Mouse (Mus musculus) layer of hippocampus, adult 9-11 months (tissue): ENCODE results near the gene Ccdc22.
A peak's percentile ranks its signal among the peaks of the same experiment; 100 is the strongest.

Experiments
- DNase-seq: peaks from one replicate; pipeline ENCODE4 v3.0.0; 2022

The Ccdc22 gene

DNA sequence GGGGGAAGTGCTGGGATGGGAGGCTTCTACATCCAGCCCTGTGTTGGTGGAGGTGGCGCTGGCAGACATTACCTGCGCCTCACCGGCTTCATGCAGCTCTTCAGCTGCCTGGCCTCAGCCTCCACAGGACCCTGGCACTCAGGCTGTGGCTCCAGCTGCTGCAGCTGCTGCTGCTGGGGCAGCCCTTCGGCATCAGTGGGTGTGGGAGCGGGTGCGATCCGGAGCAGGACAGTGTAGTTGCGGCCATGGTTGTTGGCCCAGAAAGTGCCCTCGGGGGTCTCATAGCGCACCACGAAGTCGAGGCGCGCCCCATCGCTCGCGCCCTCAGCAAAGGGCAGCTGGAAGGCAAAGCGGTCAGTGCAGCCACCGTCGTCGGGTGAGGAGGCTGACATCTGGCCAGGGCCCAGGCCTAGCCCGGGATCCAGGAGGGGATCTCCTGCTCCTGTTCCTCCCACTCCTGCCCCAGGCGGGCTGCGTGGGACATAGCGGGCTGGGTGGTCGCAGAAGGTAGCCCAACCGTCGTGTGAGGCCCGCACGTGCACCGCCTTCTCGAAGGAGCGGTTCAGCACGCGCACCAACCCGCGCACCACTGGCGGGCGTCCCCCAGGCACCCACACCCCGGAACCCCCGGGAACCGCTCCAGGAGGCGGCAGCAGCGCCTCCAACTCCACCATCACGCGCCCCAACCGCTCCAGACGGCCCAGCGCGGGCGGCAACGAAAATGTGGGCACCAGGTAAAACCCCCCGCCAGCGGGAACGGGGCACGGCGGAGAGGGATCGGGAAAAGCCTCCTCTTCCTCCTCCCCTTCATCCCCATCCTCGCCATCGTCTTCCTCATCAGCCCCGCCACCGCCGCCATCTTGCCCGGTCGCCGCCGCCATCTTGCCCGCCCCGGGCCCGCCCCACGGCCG is 31.9 kb downstream of the Ccdc22 start, which contains the start of gene Foxp3:
Gene Foxp3 (plus strand): TSS at position 469 of the 911 bp plus-strand sequence.
- DNase-seq = peak; percentile 18

- DNase-seq = no peak
These were observed 32.9 kb downstream of the Ccdc22 start for GRCm38 (mm10) chrX:7572466-7572865.

- no peak for DNase-seq
These were observed 33.7 kb downstream of the Ccdc22 start for GRCm38 (mm10) chrX:7571565-7572136.

DNA sequence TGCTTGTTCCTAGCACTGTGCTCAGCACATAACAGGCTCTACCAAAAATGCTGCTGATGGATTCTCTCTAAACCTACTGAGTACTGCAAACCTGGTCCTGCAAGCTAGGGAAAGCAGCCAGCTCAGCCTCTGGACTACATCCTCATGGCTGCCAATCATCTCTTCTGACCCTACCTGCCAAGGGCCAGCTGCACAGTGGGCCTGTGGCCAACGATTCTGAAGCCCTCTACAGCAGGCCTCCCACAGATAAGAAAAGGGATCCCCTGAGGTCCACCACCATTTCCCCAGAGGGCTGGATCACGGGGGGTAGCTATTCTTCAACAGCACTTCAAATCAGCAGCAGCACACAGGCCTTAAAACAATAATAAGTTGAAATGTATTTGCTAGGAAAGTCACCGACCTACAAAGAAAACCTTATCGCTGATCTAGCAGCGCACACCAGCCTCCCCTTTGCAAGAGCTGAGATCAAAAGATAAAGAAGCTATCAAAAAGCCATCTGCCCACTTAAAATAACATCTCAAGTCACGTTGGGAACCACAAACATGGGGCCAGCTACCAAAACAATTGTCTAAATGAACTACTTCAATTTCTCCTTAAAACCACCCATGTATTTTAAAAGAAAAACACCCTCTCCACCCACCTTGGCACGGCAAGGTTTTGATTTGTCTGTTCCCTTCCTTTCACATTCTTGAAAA is 34.7 kb downstream of the Ccdc22 start:
- no peak for DNase-seq

- DNase-seq = no peak
These were observed 37.8 kb downstream of the Ccdc22 start for GRCm38 (mm10) chrX:7567491-7567890.

- no peak for DNase-seq
These were observed 39.0 kb downstream of the Ccdc22 start for GRCm38 (mm10) chrX:7566352-7566751.

DNA sequence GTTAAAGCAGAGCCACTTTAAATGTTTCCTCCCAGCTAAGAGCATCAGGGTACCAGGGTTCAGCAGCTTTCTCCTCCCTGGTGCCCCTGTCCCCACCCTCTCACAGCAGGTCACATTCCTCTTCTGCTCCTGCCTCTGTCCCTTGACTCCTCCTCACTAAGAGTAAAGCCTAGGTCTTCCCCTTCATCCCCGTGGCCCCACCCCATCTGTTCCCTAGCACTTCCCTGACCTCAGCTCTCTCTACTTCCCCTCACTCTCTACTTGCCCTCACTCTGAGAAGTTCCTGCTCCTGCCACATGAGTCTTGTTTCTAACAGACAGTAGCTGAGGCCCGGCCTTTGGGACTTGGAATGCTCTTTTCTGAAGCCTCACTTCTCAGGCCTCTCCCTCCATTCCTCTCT is 42.2 kb downstream of the Ccdc22 start:
- no peak for DNase-seq

DNA sequence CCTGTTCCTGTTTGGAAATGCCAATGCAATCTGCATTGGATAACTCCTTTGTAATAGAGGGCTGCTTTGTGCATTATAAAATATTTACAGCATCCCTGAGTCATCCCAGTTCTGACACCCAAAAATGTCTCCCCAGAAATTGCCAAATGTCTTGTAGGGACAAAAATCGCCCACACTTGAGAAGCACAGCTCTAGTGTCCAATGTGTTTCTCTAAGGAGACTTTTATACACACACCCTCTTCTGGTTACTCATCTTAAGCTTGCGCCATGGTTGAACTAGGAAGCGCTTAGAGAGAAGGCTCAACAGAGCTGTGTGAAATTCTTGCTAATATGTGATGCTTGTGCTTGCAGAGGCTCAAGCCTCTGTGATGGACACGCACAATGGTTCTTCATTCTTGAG is 51.8 kb downstream of the Ccdc22 start:
- DNase-seq = no peak
